Mouse (Mus musculus) ES-Bruce4 (cell line): ENCODE data around the gene Draxin. TPM values are rescaled to one million over a fixed set of nuclear protein-coding genes. Genes with fewer than 3 reads are reported as not detected.
"Not testable (repeated sequence)": the region's sequence is repeated elsewhere in the genome, so short reads cannot be mapped to it uniquely, and the experiment has no call there.

Experiments used
- H3K27ac ChIP-seq: 2 replicates; pipeline ENCODE4 v1.5.1; 2012; ENCODE audit warnings: low read length, inconsistent platforms; ENCODE audit not compliant: insufficient read depth
- H3K27me3 ChIP-seq: 2 replicates; pipeline ENCODE4 v1.6.1; 2012; ENCODE audit warnings: mild to moderate bottlenecking, low read length, inconsistent platforms; ENCODE audit not compliant: control insufficient read depth, poor library complexity, insufficient read depth, severe bottlenecking
- H3K36me3 ChIP-seq: 2 replicates; pipeline ENCODE4 v1.6.1; 2012; ENCODE audit warnings: inconsistent platforms, mild to moderate bottlenecking, low read length, moderate library complexity; ENCODE audit not compliant: control insufficient read depth, poor library complexity, insufficient read depth, severe bottlenecking
- H3K4me1 ChIP-seq: one replicate; pipeline ENCODE4 v1.8.1; 2011; ENCODE audit warnings: low read length; ENCODE audit not compliant: control insufficient read depth, insufficient read depth
- H3K4me3 ChIP-seq: 2 replicates; pipeline ENCODE4 v1.5.1; 2011; ENCODE audit warnings: low read depth, mild to moderate bottlenecking, low read length
- H3K9ac ChIP-seq: 2 replicates; pipeline ENCODE4 v1.6.1; 2012; ENCODE audit warnings: low read depth, mild to moderate bottlenecking, inconsistent platforms; ENCODE audit not compliant: poor library complexity, severe bottlenecking
- H3K9me3 ChIP-seq: replicated peaks from 2 replicates; pipeline ENCODE4 v1.6.1; 2012; ENCODE audit warnings: mild to moderate bottlenecking, low read length, inconsistent platforms; ENCODE audit not compliant: control insufficient read depth, poor library complexity, insufficient read depth, severe bottlenecking
- CTCF ChIP-seq: IDR thresholded peaks from one replicate; pipeline ENCODE4 v1.8.1; 2011; ENCODE audit warnings: low read depth, low read length
- EP300 ChIP-seq: IDR thresholded peaks from 2 replicates; pipeline ENCODE4 v1.6.1; 2011; ENCODE audit warnings: low read depth, low read length; ENCODE audit not compliant: insufficient read depth
- POLR2A ChIP-seq: IDR thresholded peaks from one replicate; pipeline ENCODE4 v1.8.1; 2011; ENCODE audit warnings: low read length; ENCODE audit not compliant: insufficient read depth
- polyA plus RNA-seq: library from polyadenylated mRNA; stranded (reverse); fragments of >200 nt; gene quantifications from 2 replicates; pipeline ENCODE4 v1.2.4, GENCODE M21; 2011; ENCODE audit warnings: low read depth; ENCODE audit not compliant: missing spikeins, insufficient read depth, insufficient read length

Draxin gene
- polyA plus RNA-seq, 1 experiment: 0.22 TPM

DNA sequence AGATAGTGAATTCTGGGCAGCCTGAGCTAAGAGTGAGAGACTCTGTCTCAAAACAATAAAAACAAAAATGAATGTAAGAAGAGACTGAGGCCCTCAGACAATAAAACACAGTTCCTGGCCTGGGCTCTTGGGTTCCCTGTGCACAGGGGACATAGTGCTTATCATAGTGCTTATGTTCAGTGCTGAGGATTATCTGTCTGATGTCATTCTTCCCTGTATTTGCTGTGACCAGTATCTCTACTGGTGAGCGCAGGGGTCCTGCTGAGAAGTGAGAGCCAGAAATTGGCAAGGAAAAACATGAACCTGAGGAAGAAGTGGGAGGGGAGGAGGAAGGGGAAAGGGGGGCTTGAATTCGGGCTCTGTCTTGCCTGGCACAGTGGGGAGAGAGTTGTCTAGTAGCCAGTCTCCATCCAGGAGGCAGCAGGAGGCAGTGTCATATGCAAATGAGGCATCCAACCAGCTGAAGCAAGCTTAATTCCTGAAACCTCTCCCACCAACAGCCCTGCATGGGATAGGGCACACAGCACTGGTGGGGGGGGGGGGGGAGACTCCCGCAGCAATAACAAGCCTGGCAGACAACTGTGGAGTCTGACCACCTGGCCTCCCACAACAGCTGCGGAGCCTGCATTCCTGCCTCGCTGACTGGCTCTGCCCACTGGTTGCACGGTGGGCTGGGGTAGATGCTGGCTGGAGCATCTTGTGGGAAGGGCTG is 8.4 kb downstream of the Draxin start:
- Histone ChIP-seq H3K9ac (no peak overlapping the region), H3K4me3 (no peak overlapping the region), H3K27ac (no peak overlapping the region), H3K36me3 (no peaks in the 10 kb centered on the region), H3K27me3 (no peaks in the 10 kb centered on the region), H3K9me3 (no peaks in the 10 kb centered on the region), H3K4me1 (no peaks in the 10 kb centered on the region)
- TF ChIP-seq EP300: no peak

DNA sequence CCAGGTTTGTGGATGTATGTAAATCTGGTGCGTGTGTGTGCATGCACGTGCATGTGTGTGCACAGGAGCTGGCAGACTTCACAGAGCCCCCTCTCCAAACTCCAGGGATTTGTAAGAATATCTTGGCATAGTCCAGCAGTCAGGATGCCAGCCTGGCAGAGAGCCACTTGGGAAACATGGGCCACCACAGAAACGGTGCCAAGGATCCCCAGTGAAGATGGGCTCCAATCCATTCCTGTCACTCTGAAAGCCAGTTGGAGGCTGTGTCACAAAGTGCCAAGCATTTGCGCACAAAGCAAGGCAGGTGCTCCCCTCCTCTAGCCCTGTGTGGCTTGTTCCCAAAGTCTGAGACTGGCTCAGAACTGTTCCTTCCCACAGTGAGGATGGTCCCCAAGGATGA is 9.1 kb downstream of the Draxin start:
- Histone ChIP-seq H3K4me3 (no peak overlapping the region), H3K27ac (no peak overlapping the region), H3K4me1 (no peaks in the 10 kb centered on the region), H3K9me3 (no peaks in the 10 kb centered on the region), H3K9ac (no peak overlapping the region), H3K36me3 (no peaks in the 10 kb centered on the region), H3K27me3 (no peaks in the 10 kb centered on the region)
- TF ChIP-seq EP300: no peak
- TF ChIP-seq CTCF: no peak
- no peak for TF ChIP-seq POLR2A

GRCm38 (mm10) chr4:148120555-148120954 is 9.9 kb downstream of the Draxin start:
- H3K27me3 ChIP-seq: no peaks in the 10 kb centered on the region
- no peaks in the 10 kb centered on the region for H3K36me3 ChIP-seq
- no peaks in the 10 kb centered on the region for H3K9me3 ChIP-seq
- H3K9ac ChIP-seq: no peak overlapping the region
- H3K4me1 ChIP-seq: no peaks in the 10 kb centered on the region
- TF ChIP-seq CTCF: no peak
- no peak for TF ChIP-seq POLR2A
- no peak for TF ChIP-seq EP300
- H3K4me3 ChIP-seq: no peak overlapping the region
- H3K27ac ChIP-seq: no peak overlapping the region

GRCm38 (mm10) chr4:148119578-148119977 is 10.9 kb downstream of the Draxin start:
- H3K4me3 ChIP-seq, H3K27ac ChIP-seq, H3K4me1 ChIP-seq, H3K9ac ChIP-seq, H3K36me3 ChIP-seq, H3K9me3 ChIP-seq, H3K27me3 ChIP-seq: not testable (repeated sequence)
- TF ChIP-seq CTCF: peak; percentile 4

DNA sequence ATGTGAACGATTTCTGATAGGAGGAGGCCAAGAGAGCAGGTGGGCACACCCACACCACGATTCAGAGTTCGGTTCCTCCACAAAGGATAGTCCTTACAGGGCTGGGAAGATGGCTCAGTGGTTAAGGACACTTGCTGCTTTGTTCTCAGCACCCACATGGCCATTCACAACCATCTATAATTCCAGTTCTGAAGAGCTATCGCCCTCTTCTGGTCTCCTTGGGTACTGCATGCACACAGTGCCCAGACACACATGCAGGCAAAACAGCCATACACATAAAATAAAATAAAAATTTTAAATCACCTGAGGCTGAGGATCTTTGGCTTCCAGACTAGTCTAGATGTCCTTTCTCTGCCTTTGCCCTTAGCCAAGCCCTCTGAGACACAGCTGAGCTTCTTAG is 13.1 kb downstream of the Draxin start:
- Histone ChIP-seq H3K4me3 (no peak overlapping the region), H3K36me3 (no peaks in the 10 kb centered on the region), H3K4me1 (no peaks in the 10 kb centered on the region), H3K27ac (no peak overlapping the region), H3K9ac (no peak overlapping the region), H3K9me3 (no peaks in the 10 kb centered on the region), H3K27me3 (no peaks in the 10 kb centered on the region)
- TF ChIP-seq EP300 (no peak), CTCF (peak; percentile 30)

DNA sequence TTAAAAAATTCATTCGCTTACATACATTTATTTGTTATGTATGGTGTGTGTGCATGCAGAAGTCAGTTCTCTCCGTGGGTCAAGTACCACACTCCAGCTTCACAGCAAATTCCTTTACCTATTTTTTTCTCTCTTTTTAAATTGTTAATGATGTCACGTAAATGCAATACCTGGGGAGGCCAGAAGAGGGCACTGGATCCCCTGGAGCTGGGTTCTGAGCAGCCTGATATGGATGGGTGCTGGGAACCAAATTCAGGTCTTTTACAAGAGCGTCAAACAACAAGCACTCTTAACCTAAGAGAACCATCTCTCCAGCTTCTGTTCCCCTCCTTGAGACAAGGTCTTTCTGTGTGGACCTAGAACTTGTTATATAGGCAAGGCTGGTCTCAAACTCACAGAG is 13.8 kb downstream of the Draxin start:
- no peak overlapping the region for H3K4me3 ChIP-seq
- TF ChIP-seq EP300: no peak
- TF ChIP-seq POLR2A: no peak
- peak; percentile 71 for TF ChIP-seq CTCF
- no peaks in the 10 kb centered on the region for H3K27me3 ChIP-seq
- no peak overlapping the region for H3K27ac ChIP-seq
- no peaks in the 10 kb centered on the region for H3K4me1 ChIP-seq
- no peaks in the 10 kb centered on the region for H3K36me3 ChIP-seq
- no peak overlapping the region for H3K9ac ChIP-seq
- no peaks in the 10 kb centered on the region for H3K9me3 ChIP-seq
